ENCODE assay signal across 8 mouse cellular contexts in the genomic region with DNA sequence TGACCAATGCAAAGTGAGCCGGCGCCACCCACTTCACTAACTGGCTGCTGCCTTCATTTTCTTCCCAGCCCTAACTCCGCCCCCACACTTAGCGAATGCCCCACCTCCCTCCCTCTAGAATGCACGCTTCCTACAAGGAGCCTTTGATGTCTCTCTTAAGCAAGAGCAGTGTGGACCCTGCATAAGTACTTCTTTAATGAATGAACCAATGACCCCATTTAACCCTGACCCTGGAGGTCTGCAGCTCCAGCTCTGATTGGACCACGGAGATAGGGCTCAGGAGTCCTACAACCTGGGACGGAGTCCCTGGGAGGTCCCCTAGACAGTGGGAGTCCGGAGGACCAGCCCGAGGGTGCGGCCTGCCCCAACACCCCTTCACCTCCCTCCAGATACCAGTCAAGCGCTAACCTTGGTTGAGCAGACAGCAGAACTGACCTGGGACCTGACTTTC.
DNase-seq lines count a peak whose midpoint lies in the region; ATAC-seq lines count a peak whose summit lies in the region.
"Had no signal": no experiment of that assay in that cellular context is flagged by ENCODE, and none has a peak within 500 bp of the region (broad histone marks: within the 10 kb centered on the region; RNA-seq: fewer than 3 reads in every experiment).

No protein-coding gene starts in this region.

- no peak for DNase-seq in kidney, postnatal 25 days
- DNase-seq in ZHBTc4 (ENCODE audit: low read depth, low spot score): peak; percentile 92
- no peak for DNase-seq in urinary bladder, postnatal 25 days (ENCODE audit: low spot score)
- DNase-seq in heart, postnatal 14 days: no peak

- H3K4me3 ChIP-seq in kidney, embryonic 16.5 days (ENCODE audit: low read length): no peak overlapping the region
- H3K4me3 ChIP-seq in embryonic facial prominence, embryonic 13.5 days: no peak overlapping the region
- H3K4me3 ChIP-seq: heart, embryonic 13.5 days had no signal

- H3K27me3 ChIP-seq in kidney, embryonic 16.5 days (ENCODE audit: insufficient read depth, low read length): peaks cover 39% of the 10 kb centered on the region
- H3K27me3 ChIP-seq in embryonic facial prominence, embryonic 13.5 days: peaks cover 50% of the 10 kb centered on the region

- intact Hi-C loops in heart, postnatal 14 days (cut with DNase I): no loop called here

- H3K4me2 ChIP-seq in kidney, embryonic 16.5 days (replicated peaks; ENCODE audit: low read depth, low read length): 0 out of 2 replicates have a peak overlapping the region, but pooled peaks have one; percentile 7
- peak overlapping the region; percentile 39 for H3K4me2 ChIP-seq in embryonic facial prominence, embryonic 13.5 days

- WGBS in kidney, embryonic 16.5 days: 8% methylated on average over 11 of the region's 11 CpGs
- 7% methylated on average over 11 of the region's 11 CpGs for WGBS in embryonic facial prominence, embryonic 13.5 days

- H3K36me3 ChIP-seq in kidney, embryonic 16.5 days (ENCODE audit: insufficient read depth, low read length): no peaks in the 10 kb centered on the region
- H3K36me3 ChIP-seq in embryonic facial prominence, embryonic 13.5 days: no peaks in the 10 kb centered on the region
- H3K36me3 ChIP-seq: heart, embryonic 13.5 days had no signal

- 0 out of 2 replicates have a peak, but pooled peaks cover 4% of the 10 kb centered on the region for H3K4me1 ChIP-seq in kidney, embryonic 16.5 days (ENCODE audit: insufficient read depth, low read length)
- peaks cover 47% of the 10 kb centered on the region for H3K4me1 ChIP-seq in embryonic facial prominence, embryonic 13.5 days

- H3K9ac ChIP-seq in kidney, embryonic 16.5 days (replicated peaks; ENCODE audit: low read length): no peak overlapping the region
- no peak overlapping the region for H3K9ac ChIP-seq in embryonic facial prominence, embryonic 13.5 days
- H3K9ac ChIP-seq: heart, embryonic 13.5 days had no signal

- H3K9me3 ChIP-seq in kidney, embryonic 16.5 days (ENCODE audit: low read length): no peaks in the 10 kb centered on the region
- H3K9me3 ChIP-seq in embryonic facial prominence, embryonic 13.5 days: no peaks in the 10 kb centered on the region
- H3K9me3 ChIP-seq: heart, embryonic 13.5 days had no signal

- peak; percentile 74; the same call in 1 of the 2 replicates for ATAC-seq in kidney, embryonic 16.5 days (ENCODE audit: low FRiP score, low TSS enrichment)
- no peak for ATAC-seq in embryonic facial prominence, embryonic 13.5 days (ENCODE audit: insufficient number of reproducible peaks, insufficient read depth, low FRiP score, low TSS enrichment, low read depth)
- ATAC-seq in megakaryocyte-erythroid progenitor cell, adult 5-6 weeks (replicated peaks; ENCODE audit: low FRiP score, low TSS enrichment, poor library complexity, severe bottlenecking): peak; percentile 75

- no peak overlapping the region for H3K27ac ChIP-seq in kidney, embryonic 16.5 days (ENCODE audit: low read length)
- H3K27ac ChIP-seq in embryonic facial prominence, embryonic 13.5 days: peak overlapping the region; percentile 48; the same call in 1 of the 2 replicates
- H3K27ac ChIP-seq: heart, embryonic 13.5 days had no signal
